In the genomic region with DNA sequence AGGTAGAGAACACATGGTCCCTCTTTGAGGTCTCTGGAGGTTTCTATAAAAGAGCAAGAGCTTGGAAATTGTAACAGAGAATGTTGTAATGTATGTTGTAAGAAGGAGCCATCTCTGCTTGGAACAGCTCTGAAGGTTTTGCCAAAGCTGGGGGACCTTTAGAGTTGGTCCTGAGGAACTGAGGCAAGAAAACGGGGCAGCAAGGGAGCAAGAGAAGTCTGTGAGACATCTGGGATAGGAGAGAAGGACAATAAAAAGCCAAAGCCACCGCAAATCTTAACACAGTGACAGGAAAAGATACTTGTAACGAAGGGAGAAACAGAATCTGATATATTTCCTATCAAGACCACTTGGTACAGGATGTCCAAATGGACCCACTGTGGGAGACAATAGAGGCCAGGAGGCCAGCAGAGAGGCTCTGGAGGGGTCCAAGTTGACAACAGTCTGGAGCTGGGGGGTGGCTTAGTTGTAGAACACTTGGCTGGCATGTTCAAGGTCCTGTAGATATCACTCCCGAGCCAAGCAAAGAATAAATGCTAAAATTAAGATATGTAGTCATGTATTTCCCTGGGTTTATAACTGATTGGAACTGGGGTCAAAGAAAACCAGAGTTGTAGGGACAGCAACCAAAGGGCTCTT, we compare ENCODE assay signal across 16 mouse cellular contexts.
"Had no signal": no experiment of that assay in that cellular context is flagged by ENCODE, and none has a peak within 500 bp of the region (broad histone marks: within the 10 kb centered on the region; RNA-seq: fewer than 3 reads in every experiment).

No protein-coding gene starts in this region.

- H3K4me2 ChIP-seq: kidney, embryonic 15.5 days; limb, embryonic 12.5 days; limb, embryonic 15.5 days; lung, embryonic 14.5 days; midbrain, embryonic 11.5 days had no signal

- DNase-seq: kidney, adult 11 months; kidney, adult 8-10 months; kidney, postnatal 10 days; kidney, postnatal 36 days; layer of hippocampus, postnatal 36 days; midbrain, embryonic 14.5 days; thymus, postnatal 25 days had no signal

- H3K36me3 ChIP-seq: kidney, embryonic 15.5 days; limb, embryonic 12.5 days; limb, embryonic 15.5 days had no signal

- ATAC-seq: lung, postnatal 0 days had no signal

- H3K27ac ChIP-seq: kidney, embryonic 15.5 days; left cerebral cortex, adult 2 months; limb, embryonic 12.5 days; limb, embryonic 15.5 days; liver, embryonic 14.5 days; macrophage had no signal

- H3K9me3 ChIP-seq: kidney, embryonic 15.5 days; limb, embryonic 12.5 days; limb, embryonic 15.5 days had no signal

- H3K27me3 ChIP-seq: limb, embryonic 12.5 days; limb, embryonic 15.5 days had no signal

- H3K4me3 ChIP-seq: kidney, embryonic 15.5 days; left cerebral cortex, adult 2 months; limb, embryonic 12.5 days; limb, embryonic 15.5 days had no signal

- H3K9ac ChIP-seq: kidney, embryonic 15.5 days; limb, embryonic 12.5 days; limb, embryonic 15.5 days; liver, embryonic 14.5 days; lung, embryonic 14.5 days had no signal
